Mouse (Mus musculus) T-helper 2 cell (primary cell): ENCODE data around the gene Meioc.

Experiments
- in situ Hi-C: fragments of 300-600 bp; cut with MboI, MseI; formaldehyde crosslinking; loops from one replicate; pipeline ENCODE4 v1.15.1; 2025; ENCODE audit warnings: high pct_unique_total_duplicates

Gene Meioc

DNA sequence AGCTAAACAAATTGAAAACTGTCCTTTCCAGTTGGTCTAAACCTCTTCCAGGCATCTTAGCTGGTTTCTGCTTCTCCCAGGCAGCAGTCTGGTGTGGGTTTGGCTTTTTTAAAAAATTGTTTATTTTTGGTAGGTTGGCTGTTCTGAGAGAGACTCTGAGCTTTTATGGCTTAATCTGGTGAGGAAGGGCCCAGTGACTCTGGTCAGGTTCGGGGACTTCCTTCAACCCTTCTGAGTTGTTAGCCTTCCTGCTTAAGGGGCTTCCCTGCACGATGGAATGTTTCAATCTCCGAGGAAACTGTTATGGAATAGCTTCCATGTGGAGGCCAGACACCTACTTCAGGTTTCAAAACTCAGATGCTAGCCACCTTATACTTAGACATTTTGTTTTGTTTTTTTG, at the start of gene Meioc:
Meioc (plus strand) TSS at position 301 of the 400 bp plus-strand sequence.
- in situ Hi-C loops: no loop called here

GRCm38 (mm10) chr11:102619449-102619848, 44.1 kb upstream of the Meioc start:
- in situ Hi-C loops: no loop called here

GRCm38 (mm10) chr11:102623876-102624789, 39.4 kb upstream of the Meioc start:
- in situ Hi-C loops: no loop called here

DNA sequence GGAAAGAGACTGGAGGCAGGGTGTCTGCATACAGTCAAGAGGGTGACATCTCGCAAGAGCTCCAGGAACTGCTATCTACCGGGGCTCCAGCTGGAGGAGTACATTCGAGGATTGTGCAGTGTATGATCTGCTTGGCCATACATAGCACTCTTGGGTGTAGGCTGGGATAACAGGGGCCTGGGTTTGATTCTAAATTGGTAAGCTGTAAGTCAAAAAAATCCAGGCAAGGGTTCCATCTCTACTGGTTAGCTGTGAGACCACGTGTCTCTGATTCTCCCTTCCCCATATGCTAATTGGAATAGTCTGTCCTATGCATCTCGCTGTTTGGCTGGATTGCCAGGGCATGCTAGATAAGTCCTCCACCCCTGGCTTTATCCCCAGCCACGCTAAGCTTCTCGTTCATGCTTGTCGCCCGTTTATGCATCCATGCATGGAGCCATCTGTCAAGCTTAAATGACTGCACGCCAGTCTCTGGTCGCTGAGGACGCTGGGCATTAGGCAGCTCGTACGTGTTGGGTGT, 38.6 kb upstream of the Meioc start:
- in situ Hi-C loops: no loop called here

DNA sequence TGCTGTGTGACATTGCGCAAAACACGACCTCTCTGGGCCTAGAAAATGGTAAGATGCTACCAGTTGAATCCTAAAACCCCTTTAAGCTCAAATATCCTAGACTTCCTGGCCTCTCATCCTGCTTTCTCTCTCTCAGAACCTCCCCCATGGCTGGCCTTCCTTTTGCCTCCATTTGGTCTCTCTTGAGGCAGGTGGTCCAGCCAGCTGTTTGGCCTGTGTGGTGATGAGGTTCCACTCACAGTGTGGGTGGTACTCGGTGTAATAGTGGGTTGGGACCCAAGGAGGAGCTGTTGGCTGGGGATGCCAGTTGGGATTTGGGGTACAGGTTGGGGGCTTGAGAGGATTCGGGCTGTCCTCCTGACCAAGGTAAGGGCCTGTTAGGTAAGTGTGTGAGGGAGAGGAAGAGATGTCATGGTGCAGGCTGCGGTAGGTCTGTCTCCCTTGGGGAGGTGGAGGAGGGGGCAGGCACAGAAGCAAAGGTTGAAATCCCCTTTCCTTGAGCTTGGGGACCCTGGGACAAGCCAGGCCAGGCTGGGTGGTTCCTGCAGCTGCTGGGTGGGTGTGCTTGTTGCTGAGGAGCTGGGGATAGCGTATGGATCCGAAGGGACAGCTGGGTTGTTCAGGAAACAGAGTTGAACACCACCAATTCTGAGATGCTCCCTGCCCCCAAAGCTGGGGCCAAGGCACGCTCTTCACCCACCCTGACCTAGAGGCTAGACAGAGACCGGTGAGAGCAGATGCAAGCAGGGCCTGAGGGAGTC, 36.2 kb upstream of the Meioc start:
- in situ Hi-C loops: no loop called here

GRCm38 (mm10) chr11:102628529-102628928, 35.0 kb upstream of the Meioc start:
- in situ Hi-C loops: no loop called here

- in situ Hi-C loops: no loop called here
Measured at GRCm38 (mm10) chr11:102629375-102629774, 34.1 kb upstream of the Meioc start.

- in situ Hi-C loops: no loop called here
Measured at GRCm38 (mm10) chr11:102630731-102631130, 32.8 kb upstream of the Meioc start.

GRCm38 (mm10) chr11:102631203-102631602, 32.3 kb upstream of the Meioc start:
- in situ Hi-C loops: no loop called here

GRCm38 (mm10) chr11:102632725-102633124, 30.8 kb upstream of the Meioc start:
- in situ Hi-C loops: no loop called here

DNA sequence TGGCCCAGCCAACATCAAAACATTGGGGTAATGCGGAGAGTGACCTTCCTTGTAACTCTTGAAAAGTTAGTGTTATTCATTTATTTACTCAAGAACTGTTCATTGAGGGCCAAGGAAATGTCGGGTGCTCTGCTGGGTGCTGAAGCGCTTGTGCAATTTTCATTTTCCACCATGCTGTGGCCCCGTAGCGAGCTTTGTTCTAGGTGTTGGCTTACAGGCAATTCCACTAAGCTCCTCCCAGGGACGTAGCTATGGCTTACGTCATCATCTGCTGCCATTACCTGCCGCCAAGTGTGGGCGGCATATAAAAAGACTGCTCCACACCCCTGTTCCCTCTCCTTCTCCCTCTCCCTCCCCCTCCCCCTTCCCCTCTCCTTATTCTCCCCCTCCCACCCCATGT, 30.1 kb upstream of the Meioc start:
- in situ Hi-C loops: no loop called here

GRCm38 (mm10) chr11:102636887-102637286, 26.6 kb upstream of the Meioc start:
- in situ Hi-C loops: no loop called here

DNA sequence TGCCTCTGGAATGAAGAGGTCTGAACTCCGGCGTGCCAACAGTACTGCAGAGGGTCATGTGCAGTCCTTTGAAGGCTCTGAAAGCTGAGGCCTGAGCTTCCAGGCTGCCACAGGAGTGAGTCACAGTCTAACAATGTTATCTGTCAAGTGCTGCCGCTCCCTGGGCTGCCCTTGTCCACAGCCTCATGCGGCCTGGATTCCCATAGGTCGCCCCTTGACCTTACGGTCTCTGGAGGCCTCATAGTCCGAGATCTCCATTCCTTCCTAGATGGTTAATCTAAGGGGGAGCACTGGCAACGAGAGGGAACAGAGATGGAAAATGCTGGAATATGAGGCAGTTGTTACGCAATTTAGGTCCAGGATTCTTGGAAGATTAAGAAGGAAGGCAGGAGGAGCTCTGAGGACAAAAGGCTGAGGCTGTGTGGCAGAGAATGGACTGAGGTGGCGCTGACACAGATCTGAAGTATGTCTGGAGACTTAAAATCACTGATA, 19.6 kb upstream of the Meioc start:
- in situ Hi-C loops: loop anchor here (10.0 kb wide), 1 partner anchor 159 kb away; no protein-coding TSS in a partner anchor

DNA sequence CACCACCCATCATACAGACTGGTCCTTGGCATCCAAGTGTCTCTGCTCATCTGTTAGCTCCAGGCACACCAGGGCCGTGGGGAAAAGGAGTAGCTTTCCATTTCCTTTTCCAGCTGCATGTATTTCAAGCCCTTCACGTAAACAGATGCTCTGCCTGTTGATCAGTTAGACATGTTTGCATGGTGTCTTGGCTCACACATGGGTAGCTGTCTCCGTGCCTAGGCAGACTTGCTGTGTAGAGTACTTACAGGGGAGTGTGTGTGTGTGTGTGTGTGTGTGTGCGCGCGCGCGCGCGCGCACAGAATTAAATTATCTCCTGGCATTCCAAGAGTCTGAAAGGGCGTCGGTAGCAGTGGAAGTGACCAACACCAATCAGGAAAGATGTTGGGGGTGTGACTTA, 17.3 kb upstream of the Meioc start:
- in situ Hi-C loops: loop anchor here (5.0 to 10.0 kb wide), 2 partner anchors 64 to 161 kb away; no protein-coding TSS in a partner anchor

DNA sequence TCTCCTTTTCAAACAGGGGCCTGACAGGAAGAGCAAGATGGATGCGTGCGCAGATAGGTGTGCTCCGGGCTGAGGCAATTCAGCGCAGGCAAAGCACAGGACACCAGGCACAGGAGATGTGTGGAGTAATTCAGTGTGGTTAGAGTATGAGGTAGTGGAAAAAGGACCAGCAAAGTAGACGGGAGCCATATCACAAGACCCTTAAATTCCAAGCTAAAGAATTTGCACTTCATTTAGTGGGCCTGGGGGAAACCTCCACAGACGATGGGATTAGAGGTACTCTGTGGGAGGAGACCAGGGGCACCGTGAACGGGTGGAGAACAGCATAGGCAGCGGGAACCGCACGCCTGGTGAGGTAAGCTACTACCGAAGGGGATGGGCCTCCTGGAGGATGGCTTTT, 15.6 kb upstream of the Meioc start:
- in situ Hi-C loops: loop anchor here (5.0 to 10.0 kb wide), 2 partner anchors 66 to 163 kb away; no protein-coding TSS in a partner anchor

- in situ Hi-C loops: no loop called here
Measured at GRCm38 (mm10) chr11:102651381-102651780, 12.1 kb upstream of the Meioc start.

- in situ Hi-C loops: no loop called here
Measured at GRCm38 (mm10) chr11:102652844-102653243, 10.7 kb upstream of the Meioc start.

- in situ Hi-C loops: no loop called here
Measured at GRCm38 (mm10) chr11:102655888-102656287, 7.6 kb upstream of the Meioc start.

DNA sequence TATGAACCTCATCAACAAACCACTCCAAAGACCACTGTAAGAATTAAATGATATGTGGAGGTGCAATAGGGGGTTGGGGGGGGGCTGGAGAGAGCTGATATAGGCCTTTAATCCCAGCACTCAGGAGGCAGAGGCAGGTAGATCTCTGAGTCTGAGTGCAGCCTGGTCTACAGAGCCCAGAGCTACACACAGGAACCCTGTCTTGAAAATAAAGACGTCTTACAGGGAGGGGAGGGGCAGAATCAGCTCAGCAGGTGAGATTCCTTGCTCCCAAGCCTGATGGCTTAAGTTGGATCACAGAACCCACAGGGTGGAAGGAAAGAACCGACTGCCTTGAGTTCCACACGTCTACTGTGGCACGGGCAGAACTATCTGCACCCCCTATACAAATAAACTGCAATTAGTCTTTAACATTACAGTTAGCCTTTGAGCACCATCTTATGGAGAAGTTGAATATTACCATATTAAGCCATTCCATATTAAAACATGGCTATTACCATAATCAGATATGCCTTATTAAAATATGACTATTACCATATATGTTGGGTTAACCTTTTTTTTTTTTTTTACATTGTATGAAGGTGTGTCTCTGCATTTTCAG, 7.1 kb upstream of the Meioc start:
- in situ Hi-C loops: no loop called here

DNA sequence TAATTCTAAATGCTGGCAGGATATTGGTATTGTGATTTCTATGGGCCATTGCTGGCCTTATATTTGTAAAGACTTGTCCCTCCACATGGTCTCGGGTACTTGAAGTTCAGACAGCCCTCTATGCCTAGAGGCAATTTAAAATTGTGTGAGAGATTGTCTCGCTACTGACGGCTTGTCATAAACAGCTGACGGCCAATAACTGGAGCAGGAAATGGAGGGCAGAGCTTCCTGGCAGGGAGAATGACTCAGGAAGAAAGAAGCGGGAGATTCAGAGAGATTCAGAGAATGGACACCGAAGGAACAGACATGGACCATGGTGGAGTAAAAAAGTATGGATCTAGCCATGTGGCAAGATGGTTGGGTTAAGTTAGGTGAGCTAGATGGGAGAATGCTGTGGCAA, 6.6 kb upstream of the Meioc start:
- in situ Hi-C loops: no loop called here

- in situ Hi-C loops: no loop called here
Measured at GRCm38 (mm10) chr11:102665151-102665550, 1.6 kb downstream of the Meioc start.
